Mouse (Mus musculus) erythroid progenitor cell, adult 5-6 weeks (primary cell): ENCODE data around the gene Tmem151a. TPM values are rescaled to one million over a fixed set of nuclear protein-coding genes. Genes with fewer than 3 reads are reported as not detected.

Experiments
- ATAC-seq: replicated peaks from 2 replicates; pipeline ENCODE4 v1.8.0; 2016; ENCODE audit warnings: moderate number of reproducible peaks, mild to moderate bottlenecking, moderate TSS enrichment, inconsistent platforms; ENCODE audit not compliant: poor library complexity, low FRiP score, severe bottlenecking
- total RNA-seq, 2 experiments: library from RNA; stranded (forward) in 1 of 2; stranded (reverse) in 1 of 2; fragments of 150-400 nt in 1 of 2; fragments of 186-747, 209-891 nt in 1 of 2; gene quantifications; 2 replicates each; pipeline versions ENCODE4 v1.2.3 to v1.2.4; 2015 to 2017; ENCODE audit warnings: low replicate concordance in 2 of 2

The Tmem151a gene
- total RNA-seq, 2 experiments from 2014 or later: not detected

- ATAC-seq: no peak
Observed at GRCm38 (mm10) chr19:5069978-5070377, 15.4 kb downstream of the Tmem151a start.

DNA sequence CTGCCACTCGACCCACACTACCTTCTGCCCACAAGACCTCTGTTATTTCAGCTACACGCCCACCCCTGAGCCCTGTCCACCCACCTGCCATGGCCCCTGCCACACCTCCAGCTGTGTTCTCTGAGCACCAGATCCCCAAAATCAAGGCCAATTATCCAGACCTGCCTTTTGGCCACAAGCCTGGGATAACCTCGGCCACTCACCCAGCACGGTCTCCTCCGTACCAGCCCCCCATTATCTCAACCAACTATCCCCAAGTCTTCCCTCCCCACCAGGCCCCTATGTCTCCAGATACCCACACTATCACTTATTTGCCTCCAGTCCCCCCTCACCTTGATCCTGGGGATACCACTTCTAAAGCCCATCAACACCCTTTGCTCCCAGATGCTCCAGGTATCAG is 15.8 kb downstream of the Tmem151a start:
- no peak for ATAC-seq

- ATAC-seq: no peak
Observed at GRCm38 (mm10) chr19:5068570-5069234, 16.6 kb downstream of the Tmem151a start.

DNA sequence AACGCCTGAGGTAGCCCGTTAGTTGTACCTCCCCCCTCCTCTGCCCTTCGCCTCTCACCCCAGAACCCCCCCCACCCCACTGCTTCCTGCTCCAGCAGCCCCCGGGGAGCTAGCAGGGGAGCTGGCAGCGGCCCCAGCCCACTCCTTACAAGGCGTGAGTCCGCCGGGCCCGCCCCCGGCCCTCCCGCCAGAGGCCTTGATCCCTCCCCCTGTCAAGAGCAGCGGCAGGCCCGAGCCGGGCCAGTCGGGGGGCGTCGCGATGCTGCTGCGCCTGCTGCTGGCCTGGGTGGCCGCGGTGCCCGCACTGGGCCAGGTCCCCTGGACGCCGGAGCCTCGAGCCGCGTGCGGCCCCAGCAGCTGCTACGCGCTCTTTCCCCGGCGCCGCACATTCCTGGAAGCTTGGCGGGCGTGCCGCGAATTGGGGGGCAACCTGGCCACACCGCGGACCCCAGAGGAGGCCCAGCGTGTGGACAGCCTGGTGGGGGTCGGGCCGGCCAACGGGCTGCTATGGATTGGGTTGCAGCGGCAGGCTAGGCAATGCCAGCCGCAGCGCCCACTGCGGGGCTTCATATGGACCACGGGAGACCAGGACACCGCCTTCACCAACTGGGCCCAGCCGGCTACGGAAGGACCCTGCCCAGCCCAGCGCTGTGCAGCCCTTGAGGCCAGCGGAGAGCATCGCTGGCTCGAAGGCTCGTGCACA is 17.3 kb downstream of the Tmem151a start, which contains the start of gene Cd248:
Cd248 (plus strand) TSS at position 212 of the 703 bp plus-strand sequence.
- ATAC-seq: no peak

GRCm38 (mm10) chr19:5067040-5067799 is 18.1 kb downstream of the Tmem151a start:
- peak; percentile 64 for ATAC-seq

GRCm38 (mm10) chr19:5065104-5065503 is 20.2 kb downstream of the Tmem151a start:
- no peak for ATAC-seq

- no peak for ATAC-seq
Observed at GRCm38 (mm10) chr19:5062446-5062845, 22.9 kb downstream of the Tmem151a start.

DNA sequence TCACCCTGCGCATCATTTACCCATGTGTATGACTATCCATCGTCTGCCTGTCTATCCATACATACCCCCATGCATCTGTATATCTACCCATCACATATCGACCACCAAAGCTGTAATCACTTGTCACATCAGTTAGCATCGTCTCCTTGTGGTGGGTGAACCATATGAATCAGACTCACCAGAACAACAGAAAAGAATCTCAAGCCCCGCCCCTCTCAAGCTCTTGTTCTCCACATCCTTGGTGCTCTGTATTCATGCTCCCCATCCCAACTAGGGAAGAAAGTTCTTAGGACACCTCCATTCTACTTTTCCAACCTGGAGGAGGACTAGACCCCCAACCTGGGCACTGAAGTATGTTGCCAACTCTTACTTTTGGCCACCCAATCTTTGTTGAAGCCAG is 23.3 kb downstream of the Tmem151a start:
- no peak for ATAC-seq

GRCm38 (mm10) chr19:5060365-5061330 is 24.7 kb downstream of the Tmem151a start:
- no peak for ATAC-seq

GRCm38 (mm10) chr19:5058801-5059771 is 26.2 kb downstream of the Tmem151a start:
- ATAC-seq: no peak

GRCm38 (mm10) chr19:5057876-5058775 is 27.2 kb downstream of the Tmem151a start:
- ATAC-seq: no peak

DNA sequence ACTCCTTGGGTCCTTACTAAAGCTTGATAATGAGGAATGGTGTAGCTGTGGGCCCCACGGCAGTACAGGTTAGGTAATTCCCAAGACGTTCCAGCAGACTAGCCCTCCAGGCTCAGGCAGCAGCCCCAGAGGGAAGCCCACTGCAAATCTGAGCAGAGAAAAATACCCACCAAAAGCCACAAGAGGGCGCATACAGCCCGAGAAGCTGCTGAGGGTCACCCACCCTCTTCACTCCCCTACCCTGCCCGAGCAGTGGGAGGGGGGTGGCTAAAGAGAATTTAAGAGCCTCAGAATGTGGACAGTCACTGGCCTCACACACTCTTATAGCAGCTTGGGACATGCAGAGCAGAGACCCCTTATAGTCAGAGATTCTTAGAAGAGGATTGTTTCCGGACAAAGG is 29.1 kb downstream of the Tmem151a start:
- ATAC-seq: no peak

DNA sequence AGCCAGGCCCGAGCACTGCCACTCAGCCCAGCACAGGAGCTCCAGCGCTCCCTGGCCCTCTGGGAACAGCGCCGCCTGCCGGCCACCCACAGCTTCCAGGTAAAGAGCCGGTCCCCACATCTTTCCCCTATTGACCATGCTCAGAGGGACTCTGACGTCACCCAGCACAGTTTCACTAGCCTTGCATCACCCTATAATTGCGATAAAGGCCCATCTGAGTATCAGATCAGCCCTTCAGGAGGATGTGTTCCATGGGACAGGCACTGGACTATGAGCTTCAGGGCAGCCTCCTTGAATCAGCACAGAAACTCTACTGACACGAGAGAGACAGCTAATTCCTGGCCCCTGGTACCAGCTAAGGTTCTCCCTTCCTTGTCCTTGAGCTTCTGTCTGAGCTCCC is 31.4 kb downstream of the Tmem151a start:
- ATAC-seq: peak; percentile 60; the same call in 1 of the 2 replicates

DNA sequence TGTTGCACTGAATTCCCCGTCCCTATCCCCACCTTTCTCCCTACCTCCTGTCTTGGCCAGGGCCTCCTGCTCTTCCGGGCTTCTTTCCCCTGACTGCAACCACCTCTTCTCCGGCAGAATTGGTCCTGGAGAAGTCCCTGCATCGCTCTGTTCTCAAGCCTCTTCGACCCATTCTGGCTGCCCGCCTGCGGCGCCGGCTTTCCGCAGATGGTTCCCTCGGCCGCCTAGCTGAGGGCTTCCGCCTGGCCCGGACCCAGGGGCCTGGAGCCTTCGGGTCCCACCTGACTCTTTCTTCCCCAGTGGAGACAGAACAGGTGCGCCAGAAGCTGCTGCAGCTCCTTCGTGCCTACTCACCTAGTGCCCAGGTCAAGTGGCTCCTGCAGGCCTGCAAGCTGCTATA is 32.5 kb downstream of the Tmem151a start:
- ATAC-seq: no peak

- no peak for ATAC-seq
Observed at GRCm38 (mm10) chr19:5052166-5052822, 33.0 kb downstream of the Tmem151a start.

- ATAC-seq: no peak
Observed at GRCm38 (mm10) chr19:5051515-5051914, 33.8 kb downstream of the Tmem151a start.

DNA sequence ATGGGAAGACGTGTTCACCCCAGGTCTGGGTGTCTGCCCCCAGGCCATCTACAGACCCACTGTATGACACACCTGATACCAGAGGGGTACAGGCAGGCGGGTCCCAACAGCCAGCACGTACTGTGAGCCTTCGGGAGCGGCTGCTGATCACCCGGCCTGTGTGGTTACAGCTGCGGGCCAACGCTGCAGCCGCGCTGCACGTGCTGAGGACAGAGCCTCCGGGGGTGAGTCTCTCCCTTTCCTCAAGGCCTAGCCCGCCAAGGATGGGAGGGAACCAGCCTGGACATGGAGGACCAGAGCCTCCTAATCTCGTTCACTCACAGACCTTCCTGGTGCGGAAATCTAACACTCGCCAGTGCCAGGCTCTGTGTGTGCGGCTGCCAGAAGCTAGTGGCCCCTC is 34.3 kb downstream of the Tmem151a start:
- no peak for ATAC-seq
